Mouse (Mus musculus): ENCODE measurements around the gene F2rl1.

- TF ChIP-seq CTCF (IDR thresholded peaks at IDR 0.05; ENCODE audit: extremely low read depth, insufficient read length, insufficient replicate concordance, low read depth, low read length) (no peak), POLR2A (IDR thresholded peaks at IDR 0.05; ENCODE audit: low read depth, low read length) (no peak)
These were observed 2.9 kb downstream of the F2rl1 start for GRCm38 (mm10) chr13:95522176-95522575.

All from small intestine, adult 2 months (tissue).